Mouse (Mus musculus): ENCODE measurements around the gene Hmg20b. TPM values are rescaled to one million over a fixed set of nuclear protein-coding genes. Genes with fewer than 3 reads are reported as not detected.

Hmg20b gene
- polyA plus RNA-seq, 1 experiment: 36.3 TPM

GRCm38 (mm10) chr10:81356352-81356990 is 6.2 kb upstream of the Hmg20b start:
- no peak for DNase-seq (ENCODE audit: extremely low spot score in 1 of 2, low spot score in 1 of 2)

- DNase-seq (ENCODE audit: extremely low spot score in 1 of 2, low spot score in 1 of 2): no peak
Observed at GRCm38 (mm10) chr10:81355533-81355932, 5.3 kb upstream of the Hmg20b start.

- no peak for DNase-seq (ENCODE audit: extremely low spot score in 1 of 2, low spot score in 1 of 2)
Observed at GRCm38 (mm10) chr10:81354738-81355477, 4.6 kb upstream of the Hmg20b start.

GRCm38 (mm10) chr10:81351678-81352291 is 1.5 kb upstream of the Hmg20b start:
- DNase-seq (ENCODE audit: extremely low spot score in 1 of 2, low spot score in 1 of 2): no peak

- DNase-seq (ENCODE audit: extremely low spot score in 1 of 2, low spot score in 1 of 2): no peak
Observed at GRCm38 (mm10) chr10:81349961-81350350, 324 bp downstream of the Hmg20b start.

- DNase-seq (ENCODE audit: extremely low spot score in 1 of 2, low spot score in 1 of 2): no peak
Observed at GRCm38 (mm10) chr10:81349146-81349545, 1.1 kb downstream of the Hmg20b start.

GRCm38 (mm10) chr10:81346453-81347067 is 3.7 kb downstream of the Hmg20b start:
- DNase-seq (ENCODE audit: extremely low spot score in 1 of 2, low spot score in 1 of 2): peak in 1 of 2 experiments; percentile 54

GRCm38 (mm10) chr10:81345162-81345534 is 5.1 kb downstream of the Hmg20b start:
- no peak for DNase-seq (ENCODE audit: extremely low spot score in 1 of 2, low spot score in 1 of 2)

GRCm38 (mm10) chr10:81344421-81345161 is 5.7 kb downstream of the Hmg20b start:
- DNase-seq (ENCODE audit: extremely low spot score in 1 of 2, low spot score in 1 of 2): no peak

GRCm38 (mm10) chr10:81342686-81343505 is 7.4 kb downstream of the Hmg20b start, which contains the start of gene Gipc3:
Gene Gipc3 (minus strand): TSS chr10:81343266.
- no peak for DNase-seq (ENCODE audit: extremely low spot score in 1 of 2, low spot score in 1 of 2)

GRCm38 (mm10) chr10:81341333-81341949 is 8.8 kb downstream of the Hmg20b start:
- DNase-seq (ENCODE audit: extremely low spot score in 1 of 2, low spot score in 1 of 2): peak in 1 of 2 experiments; percentile 69

- no peak for DNase-seq (ENCODE audit: extremely low spot score in 1 of 2, low spot score in 1 of 2)
Observed at GRCm38 (mm10) chr10:81340551-81341332, 9.5 kb downstream of the Hmg20b start.

GRCm38 (mm10) chr10:81336558-81336957 is 13.7 kb downstream of the Hmg20b start:
- DNase-seq (ENCODE audit: extremely low spot score in 1 of 2, low spot score in 1 of 2): no peak

GRCm38 (mm10) chr10:81335393-81336340 is 14.6 kb downstream of the Hmg20b start:
- no peak for DNase-seq (ENCODE audit: extremely low spot score in 1 of 2, low spot score in 1 of 2)

- no peak for DNase-seq (ENCODE audit: extremely low spot score in 1 of 2, low spot score in 1 of 2)
Observed at GRCm38 (mm10) chr10:81334324-81334723, 16.0 kb downstream of the Hmg20b start.

- no peak for DNase-seq (ENCODE audit: extremely low spot score in 1 of 2, low spot score in 1 of 2)
Observed at GRCm38 (mm10) chr10:81332277-81332676, 18.0 kb downstream of the Hmg20b start.

GRCm38 (mm10) chr10:81330007-81330406 is 20.3 kb downstream of the Hmg20b start:
- no peak for DNase-seq (ENCODE audit: extremely low spot score in 1 of 2, low spot score in 1 of 2)
